Mouse (Mus musculus): Measurements from ENCODE around the gene Tgfa.

The Tgfa gene

DNA sequence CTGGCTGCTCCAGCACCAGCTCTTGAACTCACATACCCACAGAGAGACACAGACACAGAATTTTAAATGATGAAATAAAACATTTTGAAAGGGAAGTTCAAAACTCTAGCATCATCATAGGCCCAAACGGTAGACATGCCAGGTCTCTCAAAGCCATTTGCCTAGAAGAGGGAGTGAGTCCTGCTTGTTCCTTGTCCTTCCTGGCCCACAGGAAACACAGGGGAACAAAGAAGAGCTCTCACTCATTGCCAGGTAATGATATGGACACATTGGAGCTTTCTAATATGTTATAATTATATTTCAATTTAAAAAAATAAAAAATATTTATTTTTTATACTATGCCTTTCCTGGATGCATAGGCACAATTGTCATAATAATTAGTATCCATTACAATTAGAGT, 53.5 kb downstream of the Tgfa start:
- H3K9me3 ChIP-seq (ENCODE audit: low read length): no peaks in the 10 kb centered on the region
- no peaks in the 10 kb centered on the region for H3K36me3 ChIP-seq (ENCODE audit: insufficient read depth, low read length)
- TF ChIP-seq CTCF (conservative IDR thresholded peaks at IDR 0.05; ENCODE audit: low read length): no peak
- TF ChIP-seq NANOG (IDR thresholded peaks at IDR 0.05; ENCODE audit: borderline replicate concordance, low read length): no peak
- no peak for TF ChIP-seq POU5F1 (IDR thresholded peaks at IDR 0.05; ENCODE audit: borderline replicate concordance, low read length)
- H3K27me3 ChIP-seq (ENCODE audit: insufficient read depth, low read length): no peaks in the 10 kb centered on the region
- peaks cover 6% of the 10 kb centered on the region for H3K4me1 ChIP-seq (replicated peaks; ENCODE audit: low read depth, low read length)
- no peak overlapping the region for H3K4me3 ChIP-seq (replicated peaks; ENCODE audit: low read length)

- Histone ChIP-seq H3K27me3 (ENCODE audit: insufficient read depth, low read length) (no peaks in the 10 kb centered on the region), H3K9me3 (ENCODE audit: low read length) (no peaks in the 10 kb centered on the region), H3K4me1 (replicated peaks; ENCODE audit: low read depth, low read length) (peaks cover 6% of the 10 kb centered on the region), H3K36me3 (ENCODE audit: insufficient read depth, low read length) (no peaks in the 10 kb centered on the region), H3K4me3 (replicated peaks; ENCODE audit: low read length) (no peak overlapping the region)
- TF ChIP-seq POU5F1 (IDR thresholded peaks at IDR 0.05; ENCODE audit: borderline replicate concordance, low read length) (no peak), NANOG (IDR thresholded peaks at IDR 0.05; ENCODE audit: borderline replicate concordance, low read length) (no peak), CTCF (conservative IDR thresholded peaks at IDR 0.05; ENCODE audit: low read length) (no peak)
Observed at GRCm38 (mm10) chr6:86249042-86249441, 54.0 kb downstream of the Tgfa start.

DNA sequence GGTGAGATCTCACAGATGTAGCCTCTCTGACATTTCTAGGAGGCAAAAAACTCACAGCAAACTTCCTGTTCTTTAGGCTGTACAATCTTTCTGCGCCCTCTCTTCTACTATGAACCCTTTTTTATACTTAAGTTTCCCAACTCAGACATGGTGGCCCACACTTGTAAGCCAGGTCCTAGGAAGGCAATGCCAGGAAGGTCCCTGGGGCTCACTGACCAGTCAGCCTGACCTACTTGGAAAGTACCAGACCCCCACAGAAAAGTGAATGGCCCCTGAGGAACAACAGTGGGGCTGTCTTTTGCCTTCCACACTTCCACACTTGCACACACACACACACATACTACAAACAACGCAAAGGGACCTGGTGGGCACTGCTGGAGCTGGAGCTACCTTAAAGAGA, 55.2 kb downstream of the Tgfa start:
- Histone ChIP-seq H3K36me3 (ENCODE audit: insufficient read depth, low read length) (no peaks in the 10 kb centered on the region), H3K27me3 (ENCODE audit: insufficient read depth, low read length) (no peaks in the 10 kb centered on the region), H3K4me1 (replicated peaks; ENCODE audit: low read depth, low read length) (peaks cover 6% of the 10 kb centered on the region), H3K4me3 (replicated peaks; ENCODE audit: low read length) (no peak overlapping the region), H3K9me3 (ENCODE audit: low read length) (no peaks in the 10 kb centered on the region)
- TF ChIP-seq NANOG (IDR thresholded peaks at IDR 0.05; ENCODE audit: borderline replicate concordance, low read length) (no peak), POU5F1 (IDR thresholded peaks at IDR 0.05; ENCODE audit: borderline replicate concordance, low read length) (no peak), CTCF (conservative IDR thresholded peaks at IDR 0.05; ENCODE audit: low read length) (no peak)

GRCm38 (mm10) chr6:86250830-86251229, 55.8 kb downstream of the Tgfa start:
- peaks cover 5% of the 10 kb centered on the region for H3K4me1 ChIP-seq (replicated peaks; ENCODE audit: low read depth, low read length)
- TF ChIP-seq POU5F1 (IDR thresholded peaks at IDR 0.05; ENCODE audit: borderline replicate concordance, low read length): no peak
- TF ChIP-seq NANOG (IDR thresholded peaks at IDR 0.05; ENCODE audit: borderline replicate concordance, low read length): no peak
- no peak for TF ChIP-seq CTCF (conservative IDR thresholded peaks at IDR 0.05; ENCODE audit: low read length)
- no peaks in the 10 kb centered on the region for H3K9me3 ChIP-seq (ENCODE audit: low read length)
- no peaks in the 10 kb centered on the region for H3K36me3 ChIP-seq (ENCODE audit: insufficient read depth, low read length)
- H3K27me3 ChIP-seq (ENCODE audit: insufficient read depth, low read length): 0 out of 2 replicates have a peak, but pooled peaks cover under 1% of the 10 kb centered on the region
- no peak overlapping the region for H3K4me3 ChIP-seq (replicated peaks; ENCODE audit: low read length)

DNA sequence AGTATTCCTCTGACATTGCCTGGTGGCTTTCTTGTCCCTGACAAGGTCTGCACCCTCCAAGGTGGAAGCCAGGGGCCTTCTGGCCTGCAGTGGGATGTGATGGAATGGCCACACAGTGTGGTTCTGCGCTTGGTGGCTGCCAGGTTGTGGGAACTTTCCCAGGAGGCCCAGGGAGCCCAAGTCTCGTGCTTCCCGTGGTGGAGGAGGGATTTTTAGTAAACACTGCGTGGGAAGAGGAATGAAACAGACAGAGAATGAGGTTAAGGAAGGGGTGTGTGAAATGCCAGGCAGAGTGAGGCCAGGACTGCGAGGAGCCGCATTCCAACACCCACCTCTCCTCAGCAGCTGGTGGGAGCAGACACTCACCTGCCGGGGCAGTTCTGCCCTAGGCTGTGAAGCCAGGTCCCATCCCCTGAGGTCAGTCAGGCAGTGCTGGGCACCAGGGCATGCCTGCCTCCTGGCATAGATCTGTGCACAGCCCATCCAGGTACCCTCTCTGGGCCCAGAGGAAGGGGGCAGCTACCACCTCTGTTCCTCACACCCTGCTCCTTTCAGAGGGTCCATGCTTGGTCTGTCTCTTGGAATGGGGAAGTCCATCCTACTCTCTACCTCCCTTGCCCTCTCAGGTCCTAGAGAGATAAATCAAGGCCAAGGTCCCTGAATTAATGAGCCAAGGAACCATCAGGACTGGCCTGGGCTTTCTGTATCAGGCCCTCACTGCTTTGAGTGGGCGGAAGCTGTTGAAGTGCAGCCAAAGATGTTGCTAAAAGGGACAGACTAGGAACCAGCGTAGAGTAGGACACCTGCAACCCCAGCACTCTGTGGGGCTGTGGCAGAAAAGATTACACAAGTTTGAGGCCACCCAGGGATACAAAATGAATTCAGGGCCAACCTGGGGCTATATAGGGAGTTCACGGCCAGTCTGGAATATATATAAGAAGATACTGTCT, 57.4 kb downstream of the Tgfa start:
- H3K4me3 ChIP-seq (replicated peaks; ENCODE audit: low read length): no peak overlapping the region
- TF ChIP-seq POU5F1 (IDR thresholded peaks at IDR 0.05; ENCODE audit: borderline replicate concordance, low read length) (no peak), NANOG (IDR thresholded peaks at IDR 0.05; ENCODE audit: borderline replicate concordance, low read length) (no peak), CTCF (conservative IDR thresholded peaks at IDR 0.05; ENCODE audit: low read length) (no peak)
- H3K27me3 ChIP-seq (ENCODE audit: insufficient read depth, low read length): 0 out of 2 replicates have a peak, but pooled peaks cover 4% of the 10 kb centered on the region
- H3K4me1 ChIP-seq (replicated peaks; ENCODE audit: low read depth, low read length): no peaks in the 10 kb centered on the region
- H3K36me3 ChIP-seq (ENCODE audit: insufficient read depth, low read length): no peaks in the 10 kb centered on the region
- no peaks in the 10 kb centered on the region for H3K9me3 ChIP-seq (ENCODE audit: low read length)

DNA sequence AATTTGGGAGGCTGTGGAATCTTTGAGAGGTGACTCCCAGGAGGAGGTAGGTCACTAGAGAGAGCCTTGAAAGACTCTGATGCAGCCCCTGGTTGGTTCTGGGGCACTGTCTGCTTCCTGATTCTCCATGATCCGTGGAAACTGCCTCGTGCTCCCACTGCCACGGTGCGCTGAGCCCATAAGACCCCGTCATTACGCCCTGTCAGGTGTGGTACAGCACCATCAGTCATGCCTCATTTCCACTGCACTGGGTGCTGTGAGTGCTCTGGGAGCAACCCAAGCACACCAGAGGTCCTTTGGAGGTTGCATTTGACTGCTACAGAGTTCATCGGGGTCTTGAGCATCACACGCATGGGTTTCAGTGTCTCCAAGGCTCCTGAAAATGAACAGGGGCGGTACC, 60.9 kb downstream of the Tgfa start:
- Histone ChIP-seq H3K4me1 (replicated peaks; ENCODE audit: low read depth, low read length) (peaks cover 5% of the 10 kb centered on the region), H3K27me3 (ENCODE audit: insufficient read depth, low read length) (0 out of 2 replicates have a peak, but pooled peaks cover 4% of the 10 kb centered on the region), H3K9me3 (ENCODE audit: low read length) (no peaks in the 10 kb centered on the region), H3K4me3 (replicated peaks; ENCODE audit: low read length) (no peak overlapping the region), H3K36me3 (ENCODE audit: insufficient read depth, low read length) (no peaks in the 10 kb centered on the region)
- TF ChIP-seq POU5F1 (IDR thresholded peaks at IDR 0.05; ENCODE audit: borderline replicate concordance, low read length): no peak
- no peak for TF ChIP-seq NANOG (IDR thresholded peaks at IDR 0.05; ENCODE audit: borderline replicate concordance, low read length)
- no peak for TF ChIP-seq CTCF (conservative IDR thresholded peaks at IDR 0.05; ENCODE audit: low read length)

GRCm38 (mm10) chr6:86259242-86259641, 64.2 kb downstream of the Tgfa start:
- H3K4me3 ChIP-seq (replicated peaks; ENCODE audit: low read length): no peak overlapping the region
- H3K9me3 ChIP-seq (ENCODE audit: low read length): no peaks in the 10 kb centered on the region
- H3K27me3 ChIP-seq (ENCODE audit: insufficient read depth, low read length): 0 out of 2 replicates have a peak, but pooled peaks cover 4% of the 10 kb centered on the region
- TF ChIP-seq CTCF (conservative IDR thresholded peaks at IDR 0.05; ENCODE audit: low read length) (no peak), NANOG (IDR thresholded peaks at IDR 0.05; ENCODE audit: borderline replicate concordance, low read length) (no peak), POU5F1 (IDR thresholded peaks at IDR 0.05; ENCODE audit: borderline replicate concordance, low read length) (no peak)
- H3K4me1 ChIP-seq (replicated peaks; ENCODE audit: low read depth, low read length): peaks cover 5% of the 10 kb centered on the region
- H3K36me3 ChIP-seq (ENCODE audit: insufficient read depth, low read length): no peaks in the 10 kb centered on the region

DNA sequence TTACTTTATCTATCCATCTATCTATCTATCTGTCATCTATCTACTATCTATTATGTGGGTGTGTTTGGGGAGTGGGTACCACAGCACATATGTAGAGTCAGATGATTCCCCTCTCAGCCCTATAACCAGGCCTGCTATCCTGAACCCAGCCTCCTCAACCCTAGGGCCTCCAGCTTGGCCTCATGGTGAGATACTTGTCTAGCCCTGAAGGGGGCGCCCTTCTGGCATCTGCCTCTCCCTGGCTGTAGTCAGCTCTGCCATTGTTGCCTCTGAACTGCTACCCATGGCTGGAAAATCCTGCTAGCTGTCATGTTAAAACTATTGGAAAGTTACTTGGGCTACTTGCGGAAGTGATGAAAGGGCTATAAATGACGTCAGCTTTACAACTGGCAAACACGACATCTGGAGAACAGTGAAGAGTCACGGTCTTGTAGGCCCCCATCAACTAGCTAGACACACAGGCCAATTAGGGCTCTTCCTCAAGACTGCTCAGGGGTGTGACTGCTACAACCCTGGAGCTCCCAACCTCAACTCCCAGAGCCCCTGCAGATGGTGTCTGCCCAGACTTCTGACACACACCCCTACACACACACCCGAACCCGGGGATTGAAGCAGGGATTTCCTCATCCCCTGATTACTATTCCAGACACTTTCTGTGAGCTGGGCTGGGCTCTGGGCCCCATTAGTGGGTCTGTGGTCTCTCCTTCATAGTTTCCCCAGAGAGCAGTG, 65.5 kb downstream of the Tgfa start:
- TF ChIP-seq CTCF (conservative IDR thresholded peaks at IDR 0.05; ENCODE audit: low read length): peak; percentile 51
- TF ChIP-seq NANOG (IDR thresholded peaks at IDR 0.05; ENCODE audit: borderline replicate concordance, low read length): no peak
- no peak for TF ChIP-seq POU5F1 (IDR thresholded peaks at IDR 0.05; ENCODE audit: borderline replicate concordance, low read length)
- H3K27me3 ChIP-seq (ENCODE audit: insufficient read depth, low read length): 0 out of 2 replicates have a peak, but pooled peaks cover 4% of the 10 kb centered on the region
- peaks cover 5% of the 10 kb centered on the region for H3K4me1 ChIP-seq (replicated peaks; ENCODE audit: low read depth, low read length)
- H3K9me3 ChIP-seq (ENCODE audit: low read length): no peaks in the 10 kb centered on the region
- H3K4me3 ChIP-seq (replicated peaks; ENCODE audit: low read length): no peak overlapping the region
- no peaks in the 10 kb centered on the region for H3K36me3 ChIP-seq (ENCODE audit: insufficient read depth, low read length)

Measured in E14TG2a.4 (cell line).